Mouse (Mus musculus) stomach, embryonic 14.5 days (tissue): ENCODE measurements around the gene Gm20388. TPM values are rescaled to one million over a fixed set of nuclear protein-coding genes. Genes with fewer than 3 reads are reported as not detected.

Experiments
- ATAC-seq: fragments of 200-750 bp; cut with Nextera tagmentation; 2 replicates; pipeline ENCODE4 v1.8.0; 2017; ENCODE audit warnings: low read depth, moderate TSS enrichment; ENCODE audit not compliant: insufficient number of reproducible peaks, insufficient read depth, low FRiP score
- H3K27ac ChIP-seq: fragments of 300-500 bp; sonication (generic); 2 replicates; pipeline ENCODE4 v1.5.1; 2014; ENCODE audit warnings: mild to moderate bottlenecking, low read length, moderate library complexity, mixed read lengths
- H3K27me3 ChIP-seq: fragments of 300-500 bp; sonication (generic); 2 replicates; pipeline ENCODE4 v1.6.1; 2014; ENCODE audit warnings: low read length, control low read depth, mixed read lengths; ENCODE audit not compliant: control insufficient read depth, insufficient read depth
- H3K36me3 ChIP-seq: fragments of 300-500 bp; sonication (generic); 2 replicates; pipeline ENCODE4 v1.6.1; 2014; ENCODE audit warnings: mild to moderate bottlenecking, control low read depth, low read length, moderate library complexity, mixed read lengths; ENCODE audit not compliant: control insufficient read depth, insufficient read depth
- H3K4me1 ChIP-seq: fragments of 300-500 bp; sonication (generic); 2 replicates; pipeline ENCODE4 v1.6.1; 2014; ENCODE audit warnings: low read length, control low read depth, mixed read lengths; ENCODE audit not compliant: control insufficient read depth, insufficient read depth
- H3K4me2 ChIP-seq: fragments of 300-500 bp; sonication (generic); replicated peaks from 2 replicates; pipeline ENCODE4 v1.6.1; 2014; ENCODE audit warnings: low read depth, low read length, control low read depth
- H3K4me3 ChIP-seq: fragments of 300-500 bp; sonication (generic); 2 replicates; pipeline ENCODE4 v1.5.1; 2014; ENCODE audit warnings: low read depth, low read length, control low read depth
- H3K9ac ChIP-seq: fragments of 300-500 bp; sonication (generic); replicated peaks from 2 replicates; pipeline ENCODE4 v1.6.1; 2014; ENCODE audit warnings: low read depth, mild to moderate bottlenecking, control low read depth, low read length, moderate library complexity, mixed read lengths
- H3K9me3 ChIP-seq: fragments of 300-500 bp; sonication (generic); 2 replicates; pipeline ENCODE4 v1.6.1; 2016; ENCODE audit warnings: low read depth, low read length, control low read depth; ENCODE audit not compliant: control insufficient read depth
- WGBS: fragments of 180-500 bp; shearing (Covaris S2); extraction: QIAGEN DNeasy Blood & Tissue Kit; methylation state at CpG from one replicate; pipeline ENCODE4 v1.1.7; 2014; 5-methylcytosine and 5-hydroxymethylcytosine counted together
- polyA plus RNA-seq: library from polyadenylated mRNA; unstranded; fragments of >200 nt; fragmentation: Nextera tagmentation; extraction: Ambion mirVana; gene quantifications from 2 replicates; pipeline ENCODE4 v1.2.1, GENCODE M21; 2014

Gm20388 gene
- polyA plus RNA-seq, 1 experiment from 2014 or later: 11.4 TPM

- 46% methylated on average over 19 of the region's 19 CpGs for WGBS
- Histone ChIP-seq H3K9me3 (no peaks in the 10 kb centered on the region), H3K27me3 (no peaks in the 10 kb centered on the region), H3K4me2 (no peak overlapping the region), H3K9ac (no peak overlapping the region), H3K36me3 (no peaks in the 10 kb centered on the region), H3K4me1 (peaks cover 16% of the 10 kb centered on the region; the same call in 1 of the 2 replicates), H3K27ac (no peak overlapping the region), H3K4me3 (no peak overlapping the region)
- ATAC-seq: no peak
These were observed 845.0 kb downstream of the Gm20388 start for GRCm38 (mm10) chr8:120755306-120756297.

- Histone ChIP-seq H3K4me3 (no peak overlapping the region), H3K4me2 (no peak overlapping the region), H3K27ac (no peak overlapping the region), H3K36me3 (no peaks in the 10 kb centered on the region), H3K9ac (no peak overlapping the region), H3K27me3 (no peaks in the 10 kb centered on the region), H3K4me1 (peaks cover 6% of the 10 kb centered on the region; the same call in 1 of the 2 replicates), H3K9me3 (no peaks in the 10 kb centered on the region)
- ATAC-seq: no peak
- WGBS: 65% methylated on average over 4 of the region's 4 CpGs
These were observed 847.4 kb downstream of the Gm20388 start for GRCm38 (mm10) chr8:120758005-120758404.

GRCm38 (mm10) chr8:120759847-120760246, 849.2 kb downstream of the Gm20388 start:
- H3K27ac ChIP-seq: no peak overlapping the region
- H3K4me3 ChIP-seq: no peak overlapping the region
- H3K27me3 ChIP-seq: no peaks in the 10 kb centered on the region
- ATAC-seq: no peak
- H3K4me1 ChIP-seq: peaks cover 6% of the 10 kb centered on the region; the same call in 1 of the 2 replicates
- H3K9me3 ChIP-seq: no peaks in the 10 kb centered on the region
- no peak overlapping the region for H3K4me2 ChIP-seq
- H3K36me3 ChIP-seq: no peaks in the 10 kb centered on the region
- no peak overlapping the region for H3K9ac ChIP-seq
- WGBS: 82% methylated on average over 6 of the region's 6 CpGs

- no peak for ATAC-seq
- 83% methylated on average over 19 of the region's 19 CpGs for WGBS
- Histone ChIP-seq H3K9ac (no peak overlapping the region), H3K9me3 (no peaks in the 10 kb centered on the region), H3K27ac (no peak overlapping the region), H3K4me2 (no peak overlapping the region), H3K27me3 (no peaks in the 10 kb centered on the region), H3K36me3 (no peaks in the 10 kb centered on the region), H3K4me3 (no peak overlapping the region), H3K4me1 (peaks cover 4% of the 10 kb centered on the region; the same call in 1 of the 2 replicates)
These were observed 849.9 kb downstream of the Gm20388 start for GRCm38 (mm10) chr8:120760341-120761215.

GRCm38 (mm10) chr8:120763267-120763666, 852.6 kb downstream of the Gm20388 start:
- no peaks in the 10 kb centered on the region for H3K27me3 ChIP-seq
- H3K9ac ChIP-seq: no peak overlapping the region
- H3K4me2 ChIP-seq: no peak overlapping the region
- H3K27ac ChIP-seq: no peak overlapping the region
- H3K4me3 ChIP-seq: no peak overlapping the region
- no peaks in the 10 kb centered on the region for H3K9me3 ChIP-seq
- no peaks in the 10 kb centered on the region for H3K36me3 ChIP-seq
- H3K4me1 ChIP-seq: no peaks in the 10 kb centered on the region
- WGBS: 57% methylated on average over 5 of the region's 5 CpGs
- ATAC-seq: no peak

GRCm38 (mm10) chr8:120764638-120765037, 854.0 kb downstream of the Gm20388 start:
- no peak for ATAC-seq
- Histone ChIP-seq H3K36me3 (no peaks in the 10 kb centered on the region), H3K4me3 (no peak overlapping the region), H3K9me3 (no peaks in the 10 kb centered on the region), H3K27me3 (no peaks in the 10 kb centered on the region), H3K4me1 (no peaks in the 10 kb centered on the region), H3K27ac (no peak overlapping the region), H3K9ac (no peak overlapping the region), H3K4me2 (no peak overlapping the region)

- no peak overlapping the region for H3K27ac ChIP-seq
- no peaks in the 10 kb centered on the region for H3K36me3 ChIP-seq
- no peak for ATAC-seq
- no peak overlapping the region for H3K4me2 ChIP-seq
- no peaks in the 10 kb centered on the region for H3K4me1 ChIP-seq
- H3K27me3 ChIP-seq: no peaks in the 10 kb centered on the region
- 46% methylated on average over 3 of the region's 3 CpGs for WGBS
- H3K4me3 ChIP-seq: no peak overlapping the region
- H3K9me3 ChIP-seq: no peaks in the 10 kb centered on the region
- H3K9ac ChIP-seq: no peak overlapping the region
These were observed 856.0 kb downstream of the Gm20388 start for GRCm38 (mm10) chr8:120766622-120767021.

GRCm38 (mm10) chr8:120768454-120769218, 858.0 kb downstream of the Gm20388 start:
- H3K27me3 ChIP-seq: no peaks in the 10 kb centered on the region
- H3K36me3 ChIP-seq: no peaks in the 10 kb centered on the region
- no peak overlapping the region for H3K9ac ChIP-seq
- H3K4me3 ChIP-seq: no peak overlapping the region
- WGBS: 55% methylated on average over 12 of the region's 12 CpGs
- H3K9me3 ChIP-seq: no peaks in the 10 kb centered on the region
- H3K27ac ChIP-seq: no peak overlapping the region
- H3K4me1 ChIP-seq: no peaks in the 10 kb centered on the region
- no peak for ATAC-seq
- no peak overlapping the region for H3K4me2 ChIP-seq
